In genomic region chr13:109212788-109213473, GRCm38 (mm10) we compare ENCODE assay signal across 7 mouse cellular contexts.
DNase-seq lines count a peak whose midpoint lies in the region; ATAC-seq and TF ChIP-seq lines count a peak whose summit lies in the region.

No protein-coding gene starts in this region.

- 0 out of 2 replicates have a peak overlapping the region, but pooled peaks have one; percentile 8 for H3K4me3 ChIP-seq in lung, embryonic 14.5 days (ENCODE audit: low read depth, low read length)
- H3K4me3 ChIP-seq in embryonic facial prominence, embryonic 11.5 days (ENCODE audit: low read depth, low read length) = no peak overlapping the region
- 0 out of 2 replicates have a peak overlapping the region, but pooled peaks have one; percentile 6 for H3K4me3 ChIP-seq in hindbrain, postnatal 0 days (ENCODE audit: low read length)
- no peak overlapping the region for H3K4me3 ChIP-seq in midbrain, embryonic 13.5 days (replicated peaks)

- ATAC-seq in lung, embryonic 14.5 days (ENCODE audit: insufficient read depth) = peak; percentile 26; the same call in 1 of the 2 replicates
- no peak; the same call in 1 of the 2 replicates for ATAC-seq in embryonic facial prominence, embryonic 11.5 days (replicated peaks; ENCODE audit: insufficient number of reproducible peaks, low FRiP score, low TSS enrichment, low read depth)
- peak; percentile 66 for ATAC-seq in hindbrain, postnatal 0 days
- peak; percentile 72 for ATAC-seq in midbrain, embryonic 13.5 days
- no peak for ATAC-seq in erythroblast, adult 5-6 weeks (replicated peaks; ENCODE audit: low FRiP score, poor library complexity, severe bottlenecking)

- no peaks in the 10 kb centered on the region for H3K9me3 ChIP-seq in lung, embryonic 14.5 days (ENCODE audit: low read depth, low read length)
- H3K9me3 ChIP-seq in embryonic facial prominence, embryonic 11.5 days (replicated peaks; ENCODE audit: control insufficient read depth, low read length) = no peaks in the 10 kb centered on the region
- H3K9me3 ChIP-seq in hindbrain, postnatal 0 days (ENCODE audit: low read length) = no peaks in the 10 kb centered on the region
- no peaks in the 10 kb centered on the region for H3K9me3 ChIP-seq in midbrain, embryonic 13.5 days

- no peaks in the 10 kb centered on the region for H3K36me3 ChIP-seq in lung, embryonic 14.5 days (ENCODE audit: insufficient read depth)
- no peaks in the 10 kb centered on the region for H3K36me3 ChIP-seq in embryonic facial prominence, embryonic 11.5 days (replicated peaks; ENCODE audit: control insufficient read depth, insufficient read depth, low read depth, low read length)
- H3K36me3 ChIP-seq in hindbrain, postnatal 0 days (ENCODE audit: insufficient read depth, low read length) = no peaks in the 10 kb centered on the region
- no peaks in the 10 kb centered on the region for H3K36me3 ChIP-seq in midbrain, embryonic 13.5 days

- H3K27ac ChIP-seq in lung, embryonic 14.5 days (ENCODE audit: low read depth) = no peak overlapping the region
- no peak overlapping the region for H3K27ac ChIP-seq in embryonic facial prominence, embryonic 11.5 days (replicated peaks; ENCODE audit: low read depth, low read length)
- H3K27ac ChIP-seq in hindbrain, postnatal 0 days = no peak overlapping the region
- H3K27ac ChIP-seq in midbrain, embryonic 13.5 days = no peak overlapping the region

- peak overlapping the region; percentile 53 for H3K4me2 ChIP-seq in lung, embryonic 14.5 days
- H3K4me2 ChIP-seq in embryonic facial prominence, embryonic 11.5 days (ENCODE audit: low read depth, low read length) = 0 out of 2 replicates have a peak overlapping the region, but pooled peaks have one; percentile 1
- peak overlapping the region; percentile 47 for H3K4me2 ChIP-seq in hindbrain, postnatal 0 days (ENCODE audit: low read depth, low read length)
- H3K4me2 ChIP-seq in midbrain, embryonic 13.5 days (replicated peaks) = peak overlapping the region; percentile 27; the same call in 1 of the 2 replicates

- TF ChIP-seq CTCF in lung, embryonic 14.5 days (IDR thresholded peaks at IDR 0.05; ENCODE audit: low read depth) = peak; percentile 67
- peak; percentile 62 for TF ChIP-seq CTCF in hindbrain, postnatal 0 days (IDR thresholded peaks at IDR 0.05; ENCODE audit: low read depth)

- DNase-seq in lung, embryonic 14.5 days = peak; percentile 89
- DNase-seq in lung, postnatal 4 days = no peak
- DNase-seq in embryonic facial prominence, embryonic 11.5 days (ENCODE audit: low spot score) = peak; percentile 68
- DNase-seq in hindbrain, postnatal 0 days (ENCODE audit: low spot score) = peak; percentile 84
- DNase-seq in spleen, postnatal 10 days (ENCODE audit: low spot score in 2 of 2) = no peak

- WGBS in lung, embryonic 14.5 days = 20% methylated on average over 13 of the region's 13 CpGs
- WGBS in embryonic facial prominence, embryonic 11.5 days = 26% methylated on average over 13 of the region's 13 CpGs
- 25% methylated on average over 12 of the region's 13 CpGs for WGBS in hindbrain, postnatal 0 days
- WGBS in midbrain, embryonic 13.5 days = 32% methylated on average over 13 of the region's 13 CpGs

- H3K9ac ChIP-seq in lung, embryonic 14.5 days = no peak overlapping the region
- H3K9ac ChIP-seq in embryonic facial prominence, embryonic 11.5 days (replicated peaks; ENCODE audit: low read length) = no peak overlapping the region
- no peak overlapping the region for H3K9ac ChIP-seq in hindbrain, postnatal 0 days (replicated peaks; ENCODE audit: low read length)
- H3K9ac ChIP-seq in midbrain, embryonic 13.5 days (replicated peaks) = no peak overlapping the region

- H3K27me3 ChIP-seq in lung, embryonic 14.5 days (ENCODE audit: insufficient read depth, low read length) = no peaks in the 10 kb centered on the region
- no peaks in the 10 kb centered on the region for H3K27me3 ChIP-seq in embryonic facial prominence, embryonic 11.5 days (ENCODE audit: control insufficient read depth, insufficient read depth, low read length)
- H3K27me3 ChIP-seq in hindbrain, postnatal 0 days (ENCODE audit: insufficient read depth, low read length) = no peaks in the 10 kb centered on the region
- peaks cover 3% of the 10 kb centered on the region; the same call in 1 of the 2 replicates for H3K27me3 ChIP-seq in midbrain, embryonic 13.5 days

- no peaks in the 10 kb centered on the region for H3K4me1 ChIP-seq in lung, embryonic 14.5 days (ENCODE audit: insufficient read depth)
- no peaks in the 10 kb centered on the region for H3K4me1 ChIP-seq in embryonic facial prominence, embryonic 11.5 days (ENCODE audit: control insufficient read depth, insufficient read depth, low read length)
- no peaks in the 10 kb centered on the region for H3K4me1 ChIP-seq in hindbrain, postnatal 0 days (ENCODE audit: insufficient read depth, low read length)
- no peaks in the 10 kb centered on the region for H3K4me1 ChIP-seq in midbrain, embryonic 13.5 days (replicated peaks)

Comparison
In these comparisons a context has a peak if more than half of its experiments do, and no peak if none do; other contexts are left out.
1. DNase-seq: peak in lung, embryonic 14.5 days (single experiment), embryonic facial prominence, embryonic 11.5 days (single experiment) and hindbrain, postnatal 0 days (single experiment); none in lung, postnatal 4 days (0 of 2) and spleen, postnatal 10 days (0 of 2).
2. ATAC-seq: peak in lung, embryonic 14.5 days (single experiment), hindbrain, postnatal 0 days (single experiment) and midbrain, embryonic 13.5 days (single experiment); none in embryonic facial prominence, embryonic 11.5 days (single experiment) and erythroblast, adult 5-6 weeks (single experiment).
3. H3K4me2 ChIP-seq: peak in every context shown above with its lines; median percentile 53 in lung, embryonic 14.5 days; 47 in hindbrain, postnatal 0 days; 27 in midbrain, embryonic 13.5 days; 1 in embryonic facial prominence, embryonic 11.5 days.
4. H3K4me3 ChIP-seq: peak in lung, embryonic 14.5 days (single experiment) and hindbrain, postnatal 0 days (single experiment); none in embryonic facial prominence, embryonic 11.5 days (single experiment) and midbrain, embryonic 13.5 days (single experiment).